Mouse (Mus musculus): ENCODE results near the gene Sco2.
A peak's percentile ranks its signal among the peaks of the same experiment; 100 is the strongest.

The Sco2 gene

DNA sequence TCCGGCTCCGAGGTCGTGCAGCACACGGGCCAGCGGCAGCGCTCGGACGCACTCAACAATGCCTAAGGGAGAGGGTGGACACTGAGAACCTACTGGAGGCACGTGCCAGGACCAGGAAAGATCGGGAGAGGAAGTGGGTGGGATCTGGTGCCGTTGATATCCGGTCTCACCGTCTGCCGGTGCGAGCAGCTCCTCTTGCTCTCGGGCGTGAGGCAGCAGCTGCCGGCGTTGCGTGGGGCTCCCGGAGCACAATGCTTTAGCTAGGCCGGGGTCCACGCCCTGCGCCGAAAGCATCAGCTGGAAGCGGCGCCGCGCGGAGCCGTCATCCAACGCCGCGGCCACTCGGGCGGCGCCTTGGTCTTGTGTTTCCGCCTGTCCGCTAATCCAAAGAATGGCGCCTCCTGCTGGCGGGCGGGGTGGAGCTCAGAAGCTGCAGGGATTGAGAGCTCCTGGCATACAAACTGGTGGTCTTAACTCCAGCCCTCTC is at the start of gene Sco2:
TSS of gene Sco2 (minus strand) at position 85 of the 487 bp plus-strand sequence.
- DNase-seq (ENCODE audit: extremely low spot score), result peak; percentile 96

DNA sequence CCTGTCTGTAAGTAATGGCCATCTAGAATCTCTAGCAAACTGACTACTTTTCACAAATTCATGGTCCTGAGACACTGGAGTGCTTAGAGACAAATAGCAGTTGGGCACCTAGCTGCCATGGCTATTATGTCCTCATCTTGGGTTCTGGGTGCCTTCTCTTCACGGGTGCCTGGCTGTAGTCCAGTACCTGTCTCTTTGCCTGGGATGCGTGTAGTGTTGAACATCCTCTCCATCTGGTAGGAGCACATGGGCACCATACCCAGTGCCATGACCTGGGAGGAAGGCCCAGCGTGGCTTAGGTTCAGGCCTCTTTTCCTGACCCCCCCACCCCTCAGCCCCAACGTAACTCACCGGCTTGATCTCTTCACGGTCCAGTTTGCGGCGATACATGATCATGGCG is 48.3 kb upstream of the Sco2 start:
- no peak for DNase-seq (ENCODE audit: extremely low spot score)

DNA sequence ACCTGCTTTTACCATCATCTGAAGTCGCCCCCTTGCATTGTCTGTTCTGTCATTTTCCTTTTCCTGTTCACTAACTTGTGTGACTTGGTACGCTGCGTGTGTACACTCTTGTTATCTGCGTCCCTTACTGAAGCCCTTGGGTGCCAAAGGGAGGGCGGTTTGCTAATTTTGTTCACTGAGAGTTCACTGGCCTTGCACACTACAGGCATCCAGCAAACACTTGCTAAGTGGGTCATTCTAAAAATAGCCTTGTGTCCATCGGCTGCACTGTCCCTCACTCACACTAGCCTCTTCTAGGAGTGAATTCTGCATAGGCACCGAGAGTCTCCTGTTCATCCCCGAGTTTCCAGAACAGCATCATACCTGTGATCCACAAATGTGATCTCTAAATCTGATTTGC is 41.6 kb upstream of the Sco2 start:
- no peak for DNase-seq (ENCODE audit: extremely low spot score)

- no peak for DNase-seq (ENCODE audit: extremely low spot score)
Measured at GRCm38 (mm10) chr15:89410118-89410517, 36.5 kb upstream of the Sco2 start, which contains the start of gene Syce3. Gene Syce3, minus strand, starts transcription at chr15:89410503.

- no peak for DNase-seq (ENCODE audit: extremely low spot score)
Measured at GRCm38 (mm10) chr15:89406691-89407090, 33.0 kb upstream of the Sco2 start.

DNA sequence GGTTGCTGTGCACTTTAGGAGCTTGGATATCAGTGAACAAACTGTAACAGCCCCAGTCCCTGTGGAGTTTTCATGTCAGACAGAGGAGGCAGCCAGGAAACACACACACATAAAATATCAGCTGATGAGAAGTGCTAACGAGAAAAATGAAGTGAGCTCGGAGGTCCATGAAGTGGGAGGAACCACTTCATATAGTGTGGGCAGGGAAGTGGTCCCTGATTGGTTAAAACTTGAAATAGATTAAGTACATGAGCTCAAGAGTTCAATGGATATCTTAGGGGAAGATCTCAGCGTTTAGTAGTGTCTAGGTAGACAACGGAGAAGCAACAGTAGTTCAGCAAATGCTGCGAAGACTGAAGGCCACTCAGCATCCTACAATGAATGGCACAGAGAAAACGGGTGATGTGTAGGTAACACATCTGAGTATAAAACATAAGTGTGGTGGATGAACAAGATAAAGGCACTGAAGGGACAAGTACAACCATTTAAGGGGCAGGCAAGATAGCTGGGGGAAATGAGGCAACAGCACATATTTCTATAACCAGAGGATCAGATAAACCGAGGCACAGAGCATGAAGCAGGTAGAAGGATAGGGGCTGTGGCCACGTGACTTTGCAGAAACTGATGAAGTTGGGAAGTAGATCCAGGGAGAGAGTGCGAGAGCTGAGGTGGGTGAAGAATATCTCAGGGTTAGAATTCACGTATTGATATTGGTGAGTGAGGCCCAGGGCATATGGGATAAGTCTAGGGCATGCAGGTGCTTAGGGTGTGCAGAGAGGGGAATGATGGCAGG is 31.4 kb upstream of the Sco2 start:
- no peak for DNase-seq (ENCODE audit: extremely low spot score)

DNA sequence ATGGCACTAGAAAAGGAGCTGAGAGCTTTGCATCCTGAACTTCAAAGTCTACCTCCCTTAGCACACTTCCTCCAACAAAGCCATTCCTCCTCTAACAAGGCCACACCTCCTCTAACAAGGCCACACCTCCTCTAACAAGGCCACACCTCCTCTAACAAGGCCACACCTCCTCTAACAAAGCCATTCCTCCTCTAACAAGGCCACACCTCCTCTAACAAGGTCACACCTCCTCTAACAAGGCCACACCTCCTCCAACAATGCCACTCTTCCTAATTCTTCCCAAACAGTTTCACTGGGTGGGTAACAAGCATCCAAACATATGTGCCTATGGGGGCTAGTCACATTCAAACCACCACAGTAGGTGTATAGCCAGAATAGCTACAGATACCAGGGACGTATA is 28.8 kb upstream of the Sco2 start:
- DNase-seq (ENCODE audit: extremely low spot score), result no peak

DNA sequence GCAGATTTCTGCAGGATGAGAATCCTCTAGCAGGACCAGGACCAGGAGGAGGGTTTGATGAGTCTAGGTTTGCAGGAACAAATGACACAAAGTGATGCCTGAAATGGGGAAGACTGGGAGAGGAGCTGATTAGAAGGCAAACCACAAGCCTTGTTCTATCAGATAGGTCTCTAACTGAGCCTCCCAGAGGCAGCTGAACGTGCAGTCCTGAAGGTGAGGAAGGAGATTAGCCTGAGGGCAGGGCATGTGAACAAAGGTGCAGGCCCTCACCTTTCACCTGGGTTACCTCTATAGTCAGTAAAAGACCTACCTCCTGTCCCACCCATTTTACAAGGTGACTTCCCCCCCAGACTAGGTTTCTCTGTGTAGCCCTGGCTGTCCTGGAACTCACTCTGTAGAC is 26.1 kb upstream of the Sco2 start:
- DNase-seq (ENCODE audit: extremely low spot score), result no peak

DNA sequence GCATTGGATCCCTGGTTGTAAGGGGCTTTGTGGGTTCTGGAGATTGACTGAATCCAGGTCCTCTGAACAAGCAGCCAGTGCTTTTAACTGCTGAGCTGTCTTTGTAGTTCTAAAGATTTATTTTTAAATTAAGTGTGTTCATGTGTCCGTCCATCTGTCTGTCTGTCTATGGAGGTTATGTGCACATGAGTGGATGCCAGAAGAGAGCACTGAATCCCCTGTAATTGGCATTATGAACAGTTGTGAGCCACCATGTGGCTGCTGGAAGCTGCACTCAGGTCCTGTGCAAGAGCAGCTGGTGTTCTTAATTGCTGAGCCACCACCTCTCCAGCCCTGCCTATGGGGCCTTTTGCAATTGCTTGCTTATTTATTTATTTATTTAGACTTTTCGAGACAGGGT is 24.5 kb upstream of the Sco2 start:
- no peak for DNase-seq (ENCODE audit: extremely low spot score)

DNA sequence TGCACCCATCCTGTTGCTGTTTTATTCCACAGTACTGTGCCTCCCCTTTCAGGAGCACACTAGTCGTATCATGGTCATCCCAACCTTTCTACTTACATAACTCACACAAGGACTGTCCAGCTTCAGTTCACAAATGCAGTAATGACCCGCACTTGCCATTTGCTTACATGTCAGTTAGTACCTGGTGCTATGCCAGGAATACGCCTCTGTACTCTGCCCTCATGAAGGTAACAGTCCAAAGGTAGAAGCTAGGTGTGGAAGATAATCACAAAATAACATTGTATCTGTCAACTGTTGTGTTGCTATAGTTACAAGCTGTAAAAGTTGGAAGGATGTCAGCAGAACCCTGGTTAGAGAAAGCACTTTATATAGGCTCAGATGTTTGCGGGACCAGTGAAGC is 23.2 kb upstream of the Sco2 start:
- no peak for DNase-seq (ENCODE audit: extremely low spot score)

GRCm38 (mm10) chr15:89390081-89390480 is 16.4 kb upstream of the Sco2 start:
- no peak for DNase-seq (ENCODE audit: extremely low spot score)

DNA sequence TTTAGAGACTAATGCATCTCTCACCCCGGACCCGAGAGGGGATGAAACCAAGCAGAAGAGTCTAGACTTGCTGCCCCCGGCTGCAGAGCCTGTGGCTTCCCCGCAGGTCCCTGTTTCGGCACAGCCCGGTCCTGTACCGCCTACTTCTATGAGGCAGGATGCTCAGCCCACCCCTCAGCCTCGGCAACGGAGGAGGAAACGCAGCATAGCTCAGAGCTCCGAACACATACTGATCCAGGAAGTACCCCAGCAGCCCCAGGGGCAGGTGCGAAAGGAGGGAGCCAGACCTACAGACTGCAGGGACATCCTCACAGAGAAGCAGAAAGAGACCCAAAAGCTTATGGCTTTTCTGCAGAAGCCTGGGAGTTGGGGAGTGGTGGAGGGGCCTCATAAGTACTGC is 13.5 kb upstream of the Sco2 start:
- no peak for DNase-seq (ENCODE audit: extremely low spot score)

DNA sequence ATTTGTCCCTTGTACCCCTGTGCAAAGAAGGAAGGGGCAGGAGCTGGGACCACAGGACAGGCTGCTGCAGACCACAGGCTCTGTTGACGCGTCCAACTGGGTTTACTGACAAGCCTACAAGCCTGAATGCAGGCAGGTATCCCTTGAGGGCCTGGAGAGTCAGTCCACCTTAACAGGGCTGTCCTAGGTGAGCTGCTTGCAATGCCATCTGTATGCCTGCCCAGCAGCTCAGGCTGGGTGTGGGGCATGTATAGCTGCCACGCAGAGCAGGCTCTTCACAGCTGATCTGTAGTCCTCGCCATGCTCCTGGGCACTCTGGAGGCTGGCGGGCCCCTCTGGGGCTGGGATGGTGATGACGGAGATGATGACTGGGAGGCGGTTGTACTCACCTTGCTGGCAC is 11.0 kb upstream of the Sco2 start, which contains the start of gene Klhdc7b:
TSS of gene Klhdc7b (plus strand) at position 301 of the 400 bp plus-strand sequence.
- no peak for DNase-seq (ENCODE audit: extremely low spot score)

- peak; percentile 14 for DNase-seq (ENCODE audit: extremely low spot score)
Measured at GRCm38 (mm10) chr15:89379429-89379828, 5.8 kb upstream of the Sco2 start.

- peak; percentile 45 for DNase-seq (ENCODE audit: extremely low spot score)
Measured at GRCm38 (mm10) chr15:89378831-89379401, 5.3 kb upstream of the Sco2 start, which contains the start of gene Odf3b. Gene Odf3b, minus strand, starts transcription at chr15:89379282.

DNA sequence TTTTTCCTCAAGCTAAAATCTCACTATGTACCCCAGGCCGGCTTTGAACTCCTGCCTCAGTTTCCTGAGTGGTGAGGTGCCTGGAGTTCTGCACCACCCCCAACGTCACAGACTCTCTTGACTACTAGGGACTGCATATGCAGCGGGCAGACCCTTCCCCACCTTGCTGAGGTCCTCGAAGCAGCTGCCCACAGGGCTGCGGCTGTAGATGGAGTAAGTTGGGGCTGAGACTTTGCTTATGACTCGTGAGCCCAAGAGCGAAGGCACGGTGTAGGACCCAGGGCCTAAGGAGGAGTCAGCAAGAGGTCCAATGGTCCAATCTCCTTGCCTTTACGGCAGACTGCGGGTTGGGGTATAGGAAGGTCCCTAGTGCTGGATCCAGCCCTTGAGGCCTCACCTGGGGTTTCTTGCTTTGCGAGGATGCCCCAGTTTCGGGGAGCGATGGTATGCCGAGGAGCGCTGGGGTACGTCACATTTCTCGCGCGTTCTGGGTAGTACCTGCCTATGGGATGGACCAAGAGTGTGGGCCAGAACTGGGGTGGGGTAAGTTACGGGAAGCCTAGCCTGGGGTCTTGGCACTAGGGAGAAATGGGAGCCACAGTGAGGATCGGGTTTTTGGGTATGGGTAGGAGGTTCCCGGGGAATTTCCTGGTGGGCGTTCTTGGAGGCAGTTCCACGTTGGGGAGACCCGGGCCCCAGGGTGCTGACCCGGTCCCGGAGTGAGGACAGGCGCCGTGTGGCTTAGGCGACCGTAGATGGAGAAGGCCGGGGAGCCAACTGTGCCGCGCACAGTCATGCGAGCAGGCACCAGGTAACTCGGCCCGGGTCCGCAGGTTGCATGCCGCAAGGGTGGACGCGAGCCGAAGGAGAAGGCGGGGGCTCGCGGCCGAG is 4.5 kb upstream of the Sco2 start:
- peak; percentile 25 for DNase-seq (ENCODE audit: extremely low spot score)

DNA sequence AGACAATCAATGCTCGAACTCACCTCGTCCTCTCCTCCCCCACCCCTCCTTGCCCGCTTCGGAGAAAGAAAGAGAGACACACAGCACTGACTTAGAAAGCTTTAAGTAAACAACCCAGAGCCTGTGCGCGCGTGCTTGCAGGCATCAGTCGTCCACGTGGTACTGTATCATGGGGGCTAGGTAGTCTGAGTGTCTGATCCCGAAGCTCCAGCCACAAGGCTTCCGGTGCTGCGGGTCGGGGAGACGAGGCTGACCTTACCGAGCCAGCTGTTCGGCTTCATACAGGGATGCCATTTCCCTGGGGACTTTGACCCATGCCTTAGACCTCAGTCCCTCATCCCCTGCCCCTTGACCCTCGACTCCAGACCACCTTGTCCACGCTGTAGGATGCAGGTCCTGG is 3.7 kb upstream of the Sco2 start:
- peak; percentile 17 for DNase-seq (ENCODE audit: extremely low spot score)

GRCm38 (mm10) chr15:89376957-89377356 is 3.3 kb upstream of the Sco2 start, which contains the start of gene Tymp:
Gene Tymp, minus strand, starts transcription at chr15:89377039.
- DNase-seq (ENCODE audit: extremely low spot score), result no peak

DNA sequence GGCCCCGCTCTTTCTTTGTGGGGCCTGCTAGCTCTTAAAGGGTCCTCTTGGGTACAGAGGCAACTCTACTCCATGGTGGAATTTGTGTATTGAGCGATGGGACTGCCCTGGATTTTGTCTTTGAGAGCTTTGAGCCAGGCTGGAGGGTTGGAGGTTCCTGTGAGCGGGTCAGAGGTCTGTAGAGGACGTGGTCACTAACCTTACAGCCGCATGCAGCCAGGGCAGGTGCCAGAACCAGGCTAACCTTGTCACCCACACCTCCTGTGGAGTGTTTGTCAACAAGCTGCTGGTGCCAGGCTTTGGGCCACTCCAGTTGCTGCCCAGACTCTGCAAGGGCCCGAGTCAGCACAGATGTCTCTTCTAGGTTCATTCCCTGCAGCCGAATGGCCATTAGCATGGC is 2.4 kb upstream of the Sco2 start:
- no peak for DNase-seq (ENCODE audit: extremely low spot score)

- no peak for DNase-seq (ENCODE audit: extremely low spot score)
Measured at GRCm38 (mm10) chr15:89374801-89375534, 1.3 kb upstream of the Sco2 start.

GRCm38 (mm10) chr15:89374340-89374739 is 694 bp upstream of the Sco2 start:
- DNase-seq (ENCODE audit: extremely low spot score), result no peak

Measured in embryo, embryonic 9.5 days (tissue).